Mouse (Mus musculus) hindbrain, embryonic 15.5 days (tissue): ENCODE data around the gene Rbm38. TPM values are rescaled to one million over a fixed set of nuclear protein-coding genes. Genes with fewer than 3 reads are reported as not detected.

Experiments used
- ATAC-seq: fragments of 200-750 bp; cut with Nextera tagmentation; 2 replicates; pipeline ENCODE4 v1.8.0; 2017; ENCODE audit warnings: low read depth, moderate number of reproducible peaks, moderate TSS enrichment; ENCODE audit not compliant: low FRiP score
- H3K27ac ChIP-seq: fragments of 300-500 bp; sonication (generic); replicated peaks from 2 replicates; pipeline ENCODE4 v1.5.1; 2015; ENCODE audit warnings: mild to moderate bottlenecking, inconsistent platforms
- H3K27me3 ChIP-seq: fragments of 300-500 bp; sonication (generic); 2 replicates; pipeline ENCODE4 v1.6.1; 2015; ENCODE audit warnings: control low read depth, inconsistent platforms
- H3K36me3 ChIP-seq: fragments of 300-500 bp; sonication (generic); 2 replicates; pipeline ENCODE4 v1.6.1; 2015; ENCODE audit warnings: control low read depth, inconsistent platforms
- H3K4me1 ChIP-seq: fragments of 300-500 bp; sonication (generic); replicated peaks from 2 replicates; pipeline ENCODE4 v1.6.1; 2015; ENCODE audit warnings: control low read depth, inconsistent platforms
- H3K4me2 ChIP-seq: fragments of 300-500 bp; sonication (generic); 2 replicates; pipeline ENCODE4 v1.6.1; 2015; ENCODE audit warnings: moderate library complexity, mild to moderate bottlenecking, inconsistent platforms
- H3K4me3 ChIP-seq: fragments of 300-500 bp; sonication (generic); 2 replicates; pipeline ENCODE4 v1.5.1; 2015; ENCODE audit warnings: mild to moderate bottlenecking, inconsistent platforms
- H3K9ac ChIP-seq: fragments of 300-500 bp; sonication (generic); 2 replicates; pipeline ENCODE4 v1.6.1; 2015; ENCODE audit warnings: inconsistent platforms
- H3K9me3 ChIP-seq: fragments of 300-500 bp; sonication (generic); 2 replicates; pipeline ENCODE4 v1.6.1; 2016; ENCODE audit warnings: control low read depth, inconsistent platforms
- WGBS: fragments of 180-500 bp; shearing (Covaris S2); methylation state at CpG from one replicate; pipeline ENCODE4 v1.1.7; 2015; 5-methylcytosine and 5-hydroxymethylcytosine counted together
- polyA plus RNA-seq: library from polyadenylated mRNA; unstranded; fragments of >200 nt; fragmentation: Nextera tagmentation; extraction: Ambion mirVana; gene quantifications from 2 replicates; pipeline ENCODE4 v1.2.1, GENCODE M21; 2015

Gene Rbm38
- polyA plus RNA-seq, 1 experiment from 2014 or later = 17.3 TPM

GRCm38 (mm10) chr2:173052881-173053280 lies 32.6 kb downstream of the Rbm38 start:
- no peaks in the 10 kb centered on the region for H3K27me3 ChIP-seq
- no peaks in the 10 kb centered on the region for H3K9me3 ChIP-seq
- no peak overlapping the region for H3K4me3 ChIP-seq
- H3K27ac ChIP-seq = no peak overlapping the region
- no peak overlapping the region for H3K9ac ChIP-seq
- H3K36me3 ChIP-seq = no peaks in the 10 kb centered on the region
- WGBS = 95% methylated on average over 8 of the region's 8 CpGs
- H3K4me2 ChIP-seq = no peak overlapping the region
- ATAC-seq = no peak
- no peaks in the 10 kb centered on the region for H3K4me1 ChIP-seq

- Histone ChIP-seq H3K4me2 (no peak overlapping the region), H3K27ac (no peak overlapping the region), H3K9ac (no peak overlapping the region), H3K4me3 (no peak overlapping the region), H3K36me3 (no peaks in the 10 kb centered on the region), H3K9me3 (no peaks in the 10 kb centered on the region), H3K4me1 (no peaks in the 10 kb centered on the region), H3K27me3 (no peaks in the 10 kb centered on the region)
- WGBS = 85% methylated on average over 6 of the region's 6 CpGs
- no peak for ATAC-seq
Observed at GRCm38 (mm10) chr2:173053846-173054245, 33.5 kb downstream of the Rbm38 start.

- no peak overlapping the region for H3K9ac ChIP-seq
- no peaks in the 10 kb centered on the region for H3K27me3 ChIP-seq
- no peak overlapping the region for H3K4me2 ChIP-seq
- no peak for ATAC-seq
- H3K36me3 ChIP-seq = no peaks in the 10 kb centered on the region
- H3K4me3 ChIP-seq = no peak overlapping the region
- 85% methylated on average over 10 of the region's 10 CpGs for WGBS
- H3K27ac ChIP-seq = no peak overlapping the region
- H3K4me1 ChIP-seq = no peaks in the 10 kb centered on the region
- no peaks in the 10 kb centered on the region for H3K9me3 ChIP-seq
Observed at GRCm38 (mm10) chr2:173056303-173056881, 36.1 kb downstream of the Rbm38 start.

- no peaks in the 10 kb centered on the region for H3K36me3 ChIP-seq
- WGBS = 80% methylated on average over 11 of the region's 11 CpGs
- H3K27me3 ChIP-seq = no peaks in the 10 kb centered on the region
- ATAC-seq = no peak
- no peak overlapping the region for H3K27ac ChIP-seq
- no peaks in the 10 kb centered on the region for H3K4me1 ChIP-seq
- no peak overlapping the region for H3K9ac ChIP-seq
- H3K9me3 ChIP-seq = no peaks in the 10 kb centered on the region
- H3K4me3 ChIP-seq = no peak overlapping the region
- H3K4me2 ChIP-seq = no peak overlapping the region
Observed at GRCm38 (mm10) chr2:173056882-173057315, 36.6 kb downstream of the Rbm38 start.

- no peak overlapping the region for H3K4me3 ChIP-seq
- H3K4me1 ChIP-seq = no peaks in the 10 kb centered on the region
- no peak overlapping the region for H3K27ac ChIP-seq
- no peak for ATAC-seq
- no peaks in the 10 kb centered on the region for H3K9me3 ChIP-seq
- H3K9ac ChIP-seq = no peak overlapping the region
- H3K36me3 ChIP-seq = no peaks in the 10 kb centered on the region
- H3K4me2 ChIP-seq = no peak overlapping the region
- 78% methylated on average over 10 of the region's 10 CpGs for WGBS
- no peaks in the 10 kb centered on the region for H3K27me3 ChIP-seq
Observed at GRCm38 (mm10) chr2:173057623-173058022, 37.3 kb downstream of the Rbm38 start.

GRCm38 (mm10) chr2:173058263-173058662 lies 38.0 kb downstream of the Rbm38 start:
- no peaks in the 10 kb centered on the region for H3K4me1 ChIP-seq
- no peak overlapping the region for H3K9ac ChIP-seq
- H3K27me3 ChIP-seq = no peaks in the 10 kb centered on the region
- H3K36me3 ChIP-seq = no peaks in the 10 kb centered on the region
- H3K9me3 ChIP-seq = no peaks in the 10 kb centered on the region
- H3K4me3 ChIP-seq = no peak overlapping the region
- no peak overlapping the region for H3K27ac ChIP-seq
- ATAC-seq = no peak
- WGBS = 44% methylated on average over 11 of the region's 11 CpGs
- H3K4me2 ChIP-seq = no peak overlapping the region

GRCm38 (mm10) chr2:173060450-173060849 lies 40.2 kb downstream of the Rbm38 start:
- H3K36me3 ChIP-seq = no peaks in the 10 kb centered on the region
- no peak overlapping the region for H3K9ac ChIP-seq
- no peak overlapping the region for H3K4me2 ChIP-seq
- WGBS = 87% methylated on average over 9 of the region's 9 CpGs
- H3K4me3 ChIP-seq = no peak overlapping the region
- H3K9me3 ChIP-seq = no peaks in the 10 kb centered on the region
- H3K27me3 ChIP-seq = no peaks in the 10 kb centered on the region
- no peak overlapping the region for H3K27ac ChIP-seq
- no peaks in the 10 kb centered on the region for H3K4me1 ChIP-seq
- ATAC-seq = no peak

GRCm38 (mm10) chr2:173061443-173062351 lies 41.4 kb downstream of the Rbm38 start:
- Histone ChIP-seq H3K27ac (no peak overlapping the region), H3K4me2 (no peak overlapping the region), H3K4me3 (no peak overlapping the region), H3K4me1 (no peaks in the 10 kb centered on the region), H3K9me3 (no peaks in the 10 kb centered on the region), H3K27me3 (no peaks in the 10 kb centered on the region), H3K36me3 (no peaks in the 10 kb centered on the region), H3K9ac (no peak overlapping the region)
- ATAC-seq = no peak
- 82% methylated on average over 15 of the region's 15 CpGs for WGBS

- Histone ChIP-seq H3K4me2 (no peak overlapping the region), H3K27me3 (no peaks in the 10 kb centered on the region), H3K9ac (no peak overlapping the region), H3K27ac (no peak overlapping the region), H3K36me3 (no peaks in the 10 kb centered on the region), H3K9me3 (no peaks in the 10 kb centered on the region), H3K4me3 (no peak overlapping the region), H3K4me1 (no peaks in the 10 kb centered on the region)
- ATAC-seq = no peak
- WGBS = 83% methylated on average over 1 of the region's 1 CpGs
Observed at GRCm38 (mm10) chr2:173063219-173063618, 42.9 kb downstream of the Rbm38 start.

GRCm38 (mm10) chr2:173064864-173065263 lies 44.6 kb downstream of the Rbm38 start:
- 92% methylated on average over 2 of the region's 2 CpGs for WGBS
- Histone ChIP-seq H3K27me3 (no peaks in the 10 kb centered on the region), H3K9me3 (no peaks in the 10 kb centered on the region), H3K4me3 (no peak overlapping the region), H3K4me1 (no peaks in the 10 kb centered on the region), H3K36me3 (no peaks in the 10 kb centered on the region), H3K4me2 (no peak overlapping the region), H3K9ac (no peak overlapping the region), H3K27ac (no peak overlapping the region)
- ATAC-seq = no peak

- Histone ChIP-seq H3K4me2 (no peak overlapping the region), H3K27ac (no peak overlapping the region), H3K4me1 (no peaks in the 10 kb centered on the region), H3K9ac (no peak overlapping the region), H3K27me3 (no peaks in the 10 kb centered on the region), H3K9me3 (no peaks in the 10 kb centered on the region), H3K36me3 (no peaks in the 10 kb centered on the region), H3K4me3 (no peak overlapping the region)
- WGBS = 91% methylated on average over 7 of the region's 7 CpGs
- no peak for ATAC-seq
Observed at GRCm38 (mm10) chr2:173072948-173073347, 52.6 kb downstream of the Rbm38 start.

- 72% methylated on average over 5 of the region's 5 CpGs for WGBS
- Histone ChIP-seq H3K36me3 (no peaks in the 10 kb centered on the region), H3K9me3 (no peaks in the 10 kb centered on the region), H3K9ac (no peak overlapping the region), H3K27ac (no peak overlapping the region), H3K27me3 (no peaks in the 10 kb centered on the region), H3K4me3 (no peak overlapping the region), H3K4me2 (no peak overlapping the region), H3K4me1 (no peaks in the 10 kb centered on the region)
- no peak for ATAC-seq
Observed at GRCm38 (mm10) chr2:173073666-173074065, 53.4 kb downstream of the Rbm38 start.
